Mouse (Mus musculus): Measurements from ENCODE around the gene Alppl2.

DNA sequence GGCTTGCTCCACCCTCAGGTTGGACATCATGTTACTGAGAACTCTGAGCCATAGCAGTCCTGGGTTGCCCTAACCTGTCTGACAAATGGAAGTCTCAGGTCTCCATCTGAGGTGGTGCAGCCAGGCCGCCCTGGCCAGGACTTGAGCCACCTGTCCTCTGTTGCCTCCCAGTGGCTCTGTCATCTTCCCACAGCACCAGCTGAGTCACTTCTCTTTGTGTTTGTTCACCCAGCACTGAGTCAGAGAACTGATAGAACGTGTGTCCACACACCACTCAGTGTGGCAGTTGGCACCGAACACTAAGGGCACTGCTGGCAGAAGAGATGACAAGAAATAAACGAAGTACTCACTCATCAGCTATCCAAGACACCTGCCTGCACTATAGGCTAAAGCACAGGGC lies 38.4 kb downstream of the Alppl2 start:
- no peak for TF ChIP-seq POLR2A (IDR thresholded peaks at IDR 0.05; ENCODE audit: extremely low read depth, insufficient read depth, low read length)
- TF ChIP-seq CTCF (IDR thresholded peaks at IDR 0.05; ENCODE audit: low read depth, low read length), result no peak
